Mouse (Mus musculus) kidney, postnatal 0 days (tissue): ENCODE data around the gene Rac2. TPM values are rescaled to one million over a fixed set of nuclear protein-coding genes. Genes with fewer than 3 reads are reported as not detected.

Source experiments
- ATAC-seq: fragments of 200-750 bp; cut with Nextera tagmentation; replicated peaks from 2 replicates; pipeline ENCODE4 v1.8.0; 2017; ENCODE audit warnings: low read depth, moderate number of reproducible peaks, moderate TSS enrichment, moderate library complexity; ENCODE audit not compliant: low FRiP score
- DNase-seq: peaks from one replicate; pipeline ENCODE4 v3.0.0-alpha.2; 2016; ENCODE audit warnings: low spot score
- H3K27ac ChIP-seq: fragments of 300-500 bp; sonication (generic); 2 replicates; pipeline ENCODE4 v1.5.1; 2014; ENCODE audit warnings: mild to moderate bottlenecking
- H3K27me3 ChIP-seq: fragments of 300-500 bp; sonication (generic); 2 replicates; pipeline ENCODE4 v1.6.1; 2014; ENCODE audit warnings: low read length, mixed read lengths; ENCODE audit not compliant: insufficient read depth
- H3K36me3 ChIP-seq: fragments of 300-500 bp; sonication (generic); 2 replicates; pipeline ENCODE4 v1.6.1; 2014; ENCODE audit warnings: low read length, mixed read lengths; ENCODE audit not compliant: insufficient read depth
- H3K4me1 ChIP-seq: fragments of 300-500 bp; sonication (generic); replicated peaks from 2 replicates; pipeline ENCODE4 v1.6.1; 2014; ENCODE audit warnings: antibody characterized with exemption, low read length, mixed read lengths; ENCODE audit not compliant: insufficient read depth
- H3K4me2 ChIP-seq: fragments of 300-500 bp; sonication (generic); 2 replicates; pipeline ENCODE4 v1.6.1; 2014; ENCODE audit warnings: mild to moderate bottlenecking, low read length, moderate library complexity, mixed read lengths
- H3K4me3 ChIP-seq: fragments of 300-500 bp; sonication (generic); replicated peaks from 2 replicates; pipeline ENCODE4 v1.5.1; 2014; ENCODE audit warnings: low read depth, low read length
- H3K9ac ChIP-seq: fragments of 300-500 bp; sonication (generic); 2 replicates; pipeline ENCODE4 v1.6.1; 2014; ENCODE audit warnings: low read depth, low read length
- H3K9me3 ChIP-seq: fragments of 300-500 bp; sonication (generic); replicated peaks from 2 replicates; pipeline ENCODE4 v1.6.1; 2016; ENCODE audit warnings: low read length, inconsistent platforms, mixed read lengths
- CTCF ChIP-seq: IDR thresholded peaks from 2 replicates; pipeline ENCODE4 v1.5.1; 2016; ENCODE audit warnings: antibody characterized with exemption, low read depth, mild to moderate bottlenecking, moderate library complexity
- WGBS: fragments of 180-500 bp; shearing (Covaris S2); extraction: QIAGEN DNeasy Blood & Tissue Kit; methylation state at CpG from one replicate; pipeline ENCODE4 v1.1.7; 2014; 5-methylcytosine and 5-hydroxymethylcytosine counted together
- polyA plus RNA-seq: library from polyadenylated mRNA; unstranded; fragments of >200 nt; fragmentation: Nextera tagmentation; extraction: Ambion mirVana; gene quantifications from 2 replicates; pipeline ENCODE4 v1.2.1, GENCODE M21; 2015

The Rac2 gene
- polyA plus RNA-seq, result 7.0 and 8.8 TPM in 2 replicates

DNA sequence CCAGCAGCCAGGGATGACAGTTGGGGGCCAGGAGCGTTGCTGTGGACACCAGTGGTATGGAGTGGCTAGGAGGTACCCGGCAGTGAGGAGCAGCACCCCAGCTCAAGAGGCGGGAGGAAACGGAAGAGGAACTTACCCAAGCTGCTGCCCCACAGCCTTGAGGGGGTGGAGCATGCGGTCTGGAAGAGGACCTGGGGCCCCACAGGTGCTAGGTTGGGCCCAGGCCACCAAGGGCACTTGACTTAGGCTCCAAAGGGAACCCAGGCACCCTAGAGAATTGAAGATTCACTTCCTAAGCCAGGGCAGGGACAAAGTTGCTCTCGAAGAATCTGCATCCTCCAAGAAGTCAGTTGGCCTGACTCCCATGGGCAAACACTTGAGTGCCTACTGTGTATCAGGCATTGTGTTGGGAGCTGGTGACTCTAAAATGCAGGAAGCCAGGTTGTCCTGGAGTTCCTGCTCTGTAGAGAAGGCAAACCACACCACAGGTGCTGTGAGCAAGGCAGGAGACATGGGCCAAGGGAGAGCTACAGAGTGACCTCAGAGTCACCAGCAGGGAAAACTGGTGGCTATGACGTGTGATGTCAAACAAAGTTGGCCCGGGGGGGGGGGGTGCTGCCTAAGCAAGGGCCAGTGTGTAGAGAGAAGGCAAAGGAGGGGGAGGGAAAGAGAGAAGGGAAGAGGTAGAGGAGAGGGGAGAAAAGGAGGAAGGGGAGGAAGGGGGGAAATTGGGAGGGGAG, at the start of gene Rac2:
Rac2 (minus strand) TSS at position 126 of the 740 bp plus-strand sequence.
- DNase-seq, result no peak

DNA sequence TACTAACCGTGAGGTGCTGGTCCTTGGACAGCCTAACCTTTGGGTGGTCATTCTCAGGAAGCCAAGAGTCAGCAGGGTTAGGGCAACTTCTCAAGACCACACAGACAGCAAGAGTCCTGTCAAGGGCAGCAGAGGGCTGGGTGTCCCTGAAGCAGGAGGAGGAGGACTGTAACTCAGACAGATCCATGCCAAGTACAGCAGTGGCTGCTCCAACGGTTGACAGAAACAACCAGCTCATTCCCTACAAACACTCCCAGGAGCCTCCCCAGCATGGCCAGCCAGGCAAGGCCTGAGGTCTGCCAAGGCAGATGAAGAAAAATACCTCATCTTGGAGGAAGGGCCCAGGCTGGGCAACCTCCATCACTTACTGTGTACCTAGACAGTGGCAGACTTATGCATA, 44.4 kb upstream of the Rac2 start:
- Histone ChIP-seq H3K27me3 (no peaks in the 10 kb centered on the region), H3K9ac (no peak overlapping the region), H3K36me3 (no peaks in the 10 kb centered on the region), H3K4me2 (no peak overlapping the region), H3K4me3 (no peak overlapping the region), H3K27ac (no peak overlapping the region), H3K9me3 (no peaks in the 10 kb centered on the region), H3K4me1 (no peaks in the 10 kb centered on the region)
- WGBS, result 61% methylated on average over 2 of the region's 2 CpGs
- no peak for TF ChIP-seq CTCF
- ATAC-seq (no peak), DNase-seq (no peak)

More for the DNA sequence above, at the start of gene Rac2:
- Histone ChIP-seq H3K9me3 (no peaks in the 10 kb centered on the region), H3K4me1 (no peaks in the 10 kb centered on the region), H3K27me3 (no peaks in the 10 kb centered on the region), H3K4me3 (no peak within 1 kb of the TSS), H3K4me2 (no peak within 1 kb of the TSS), H3K9ac (no peak within 1 kb of the TSS), H3K36me3 (no peaks in the 10 kb centered on the region), H3K27ac (no peak within 1 kb of the TSS)
- no peak for ATAC-seq
- WGBS, result 81% methylated on average over 8 of the region's 8 CpGs
- TF ChIP-seq CTCF, result no peak

DNA sequence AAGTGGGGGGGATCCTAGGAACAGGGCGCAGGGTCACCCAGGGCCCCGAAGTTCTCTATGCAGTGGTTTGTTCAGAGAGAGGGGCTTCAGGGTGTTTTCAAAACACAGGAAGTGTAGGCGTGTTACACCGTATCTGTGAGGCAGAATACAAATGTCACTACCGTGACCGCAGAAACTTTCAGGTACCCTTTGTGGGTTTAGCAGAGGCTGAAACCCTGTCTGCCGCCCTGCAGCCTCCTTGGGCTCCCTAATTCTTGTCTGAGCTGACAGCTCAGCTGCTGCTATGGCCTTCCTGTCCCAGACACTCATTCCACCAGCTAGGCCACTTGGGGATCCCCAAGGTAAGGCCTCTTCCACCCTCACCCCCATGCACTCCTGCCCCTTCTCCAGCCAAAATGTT, 42.0 kb upstream of the Rac2 start:
- Histone ChIP-seq H3K4me3 (no peak overlapping the region), H3K9me3 (no peaks in the 10 kb centered on the region), H3K36me3 (no peaks in the 10 kb centered on the region), H3K4me2 (no peak overlapping the region), H3K27ac (no peak overlapping the region), H3K9ac (no peak overlapping the region), H3K27me3 (no peaks in the 10 kb centered on the region), H3K4me1 (0 out of 2 replicates have a peak, but pooled peaks cover 3% of the 10 kb centered on the region)
- no peak for TF ChIP-seq CTCF
- DNase-seq, result no peak
- ATAC-seq, result no peak
- 68% methylated on average over 7 of the region's 7 CpGs for WGBS

DNA sequence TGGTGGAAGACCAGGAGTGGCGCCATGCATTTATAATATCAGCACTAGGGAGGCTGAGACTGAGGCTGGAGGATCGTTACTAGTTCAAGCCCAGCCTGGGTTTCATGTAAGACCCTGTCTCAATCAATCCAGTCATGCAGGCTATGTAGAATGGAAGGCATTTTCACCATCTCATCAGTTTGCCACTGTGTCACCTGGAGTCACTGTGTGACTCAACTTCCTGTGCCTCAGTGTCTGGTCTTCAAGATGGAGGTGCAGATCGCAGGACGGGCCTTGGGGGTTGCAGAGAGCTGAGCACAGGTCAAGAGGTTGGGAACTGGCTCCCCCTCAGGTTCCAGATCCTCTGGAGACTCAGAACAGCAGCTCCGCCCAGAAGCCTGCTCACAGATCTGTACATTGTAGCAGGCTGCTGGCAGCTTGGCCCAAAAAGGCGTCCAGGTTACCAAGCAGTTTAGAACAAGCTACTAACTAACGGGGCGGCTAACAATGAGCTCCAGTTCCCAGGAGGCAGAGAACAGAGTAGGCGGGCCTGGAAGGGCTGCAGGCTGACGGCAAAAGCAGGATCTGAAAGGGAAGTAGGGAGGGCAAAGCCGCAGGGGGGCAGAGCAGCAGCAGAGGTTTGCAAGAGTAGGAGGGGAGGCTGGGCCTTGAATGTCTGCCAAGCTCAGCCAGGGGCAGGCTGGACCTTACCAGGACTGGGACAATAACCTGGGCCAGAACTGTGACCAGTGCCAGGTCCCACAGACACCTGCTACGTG, 38.3 kb upstream of the Rac2 start:
- WGBS, result 50% methylated on average over 12 of the region's 12 CpGs
- DNase-seq, result no peak
- H3K27me3 ChIP-seq, result no peaks in the 10 kb centered on the region
- no peak overlapping the region for H3K9ac ChIP-seq
- H3K4me2 ChIP-seq, result no peak overlapping the region
- no peaks in the 10 kb centered on the region for H3K9me3 ChIP-seq
- ATAC-seq, result no peak
- no peak overlapping the region for H3K4me3 ChIP-seq
- H3K27ac ChIP-seq, result no peak overlapping the region
- H3K4me1 ChIP-seq, result 0 out of 2 replicates have a peak, but pooled peaks cover 6% of the 10 kb centered on the region
- H3K36me3 ChIP-seq, result no peaks in the 10 kb centered on the region
- TF ChIP-seq CTCF, result no peak

DNA sequence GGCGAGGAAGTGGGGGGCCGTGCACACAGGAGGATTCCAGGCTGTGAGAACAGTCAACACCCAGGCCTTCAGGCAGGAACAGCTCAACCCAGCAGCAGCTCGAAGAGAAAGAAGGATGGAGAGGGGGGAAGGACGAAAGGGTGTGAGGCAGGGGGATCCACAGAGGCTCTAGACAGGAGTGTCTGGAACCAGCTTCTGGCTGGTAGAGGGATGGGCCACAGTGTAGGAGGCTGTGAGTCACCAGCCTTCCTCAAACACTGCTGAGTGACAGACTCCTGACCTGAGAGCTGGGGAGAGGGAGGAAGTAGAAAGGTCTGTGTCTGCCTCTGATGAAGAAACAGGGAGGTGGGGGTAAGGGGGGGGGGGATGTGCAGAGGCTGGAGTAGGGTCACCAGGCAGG, 34.9 kb upstream of the Rac2 start:
- no peak for DNase-seq
- H3K4me3 ChIP-seq, result no peak overlapping the region

DNA sequence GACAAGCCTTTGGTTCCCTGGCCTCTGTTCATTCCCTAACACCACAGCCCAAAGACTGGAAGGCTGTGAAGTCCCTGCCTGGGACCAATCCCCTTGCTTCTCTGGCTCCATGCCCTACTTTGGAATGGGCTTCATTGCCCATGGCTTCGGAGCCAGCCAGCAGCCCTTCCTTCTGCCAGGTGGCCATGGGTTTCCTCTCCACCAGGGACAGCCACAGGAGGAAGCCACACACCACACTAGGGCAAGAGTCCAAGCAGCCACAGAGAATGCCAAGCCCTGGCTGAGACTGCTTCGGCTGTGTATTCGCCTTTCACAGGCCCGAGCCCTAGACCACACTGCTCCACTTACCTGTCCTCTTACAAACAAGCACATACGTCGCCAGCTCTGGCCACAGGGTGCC, 33.5 kb upstream of the Rac2 start:
- 87% methylated on average over 6 of the region's 6 CpGs for whole genome bisulfite sequencing
- ATAC-seq, result no peak

More for the DNA sequence above, 34.9 kb upstream of the Rac2 start:
- no peak overlapping the region for H3K9ac ChIP-seq
- H3K4me2 ChIP-seq, result no peak overlapping the region
- TF ChIP-seq CTCF, result no peak
- H3K4me1 ChIP-seq, result 0 out of 2 replicates have a peak, but pooled peaks cover 6% of the 10 kb centered on the region
- ATAC-seq, result no peak
- no peaks in the 10 kb centered on the region for H3K27me3 ChIP-seq
- no peaks in the 10 kb centered on the region for H3K9me3 ChIP-seq
- no peaks in the 10 kb centered on the region for H3K36me3 ChIP-seq
- 59% methylated on average over 4 of the region's 4 CpGs for WGBS
- no peak overlapping the region for H3K27ac ChIP-seq

More for the DNA sequence above, 33.5 kb upstream of the Rac2 start:
- no peaks in the 10 kb centered on the region for H3K36me3 ChIP-seq
- no peak overlapping the region for H3K4me2 ChIP-seq
- no peaks in the 10 kb centered on the region for H3K9me3 ChIP-seq
- 0 out of 2 replicates have a peak, but pooled peaks cover 6% of the 10 kb centered on the region for H3K4me1 ChIP-seq
- no peaks in the 10 kb centered on the region for H3K27me3 ChIP-seq
- DNase-seq, result no peak
- no peak overlapping the region for H3K4me3 ChIP-seq
- no peak overlapping the region for H3K27ac ChIP-seq
- H3K9ac ChIP-seq, result no peak overlapping the region
- no peak for TF ChIP-seq CTCF
